Mouse (Mus musculus): Measurements from ENCODE around the gene Tigit. TPM values are rescaled to one million over a fixed set of nuclear protein-coding genes. Genes with fewer than 3 reads are reported as not detected.

Tigit gene
- total RNA-seq (2021): not detected

- no peak for DNase-seq (ENCODE audit: extremely low spot score in 1 of 2, low spot score in 2 of 2)
- intact Hi-C loops (cut with DNase I): no loop called here
These were observed at the start of gene Tigit for GRCm38 (mm10) chr16:43663978-43664579. Gene Tigit, minus strand, starts transcription at chr16:43664146.

- DNase-seq (ENCODE audit: extremely low spot score in 1 of 2, low spot score in 2 of 2): no peak
- intact Hi-C loops (cut with DNase I): no loop called here
These were observed 47.4 kb upstream of the Tigit start for GRCm38 (mm10) chr16:43711361-43711760.

GRCm38 (mm10) chr16:43710651-43711050, 46.7 kb upstream of the Tigit start:
- intact Hi-C loops (cut with DNase I): no loop called here
- DNase-seq (ENCODE audit: extremely low spot score in 1 of 2, low spot score in 2 of 2): no peak

- DNase-seq (ENCODE audit: extremely low spot score in 1 of 2, low spot score in 2 of 2): no peak
- intact Hi-C loops (cut with DNase I): no loop called here
These were observed 46.2 kb upstream of the Tigit start for GRCm38 (mm10) chr16:43710134-43710475.

GRCm38 (mm10) chr16:43709432-43710133, 45.6 kb upstream of the Tigit start:
- intact Hi-C loops (cut with DNase I): no loop called here
- no peak for DNase-seq (ENCODE audit: extremely low spot score in 1 of 2, low spot score in 2 of 2)

GRCm38 (mm10) chr16:43709062-43709413, 45.1 kb upstream of the Tigit start:
- intact Hi-C loops (cut with DNase I): no loop called here

GRCm38 (mm10) chr16:43708335-43709061, 44.6 kb upstream of the Tigit start:
- DNase-seq (ENCODE audit: extremely low spot score in 1 of 2, low spot score in 2 of 2): no peak
- intact Hi-C loops (cut with DNase I): no loop called here

More at GRCm38 (mm10) chr16:43709062-43709413, 45.1 kb upstream of the Tigit start:
- DNase-seq (ENCODE audit: extremely low spot score in 1 of 2, low spot score in 2 of 2): no peak

GRCm38 (mm10) chr16:43701765-43702504, 38.0 kb upstream of the Tigit start:
- intact Hi-C loops (cut with DNase I): no loop called here
- no peak for DNase-seq (ENCODE audit: extremely low spot score in 1 of 2, low spot score in 2 of 2)

GRCm38 (mm10) chr16:43700575-43700974, 36.6 kb upstream of the Tigit start:
- intact Hi-C loops (cut with DNase I): no loop called here
- DNase-seq (ENCODE audit: extremely low spot score in 1 of 2, low spot score in 2 of 2): no peak

GRCm38 (mm10) chr16:43698735-43699649, 35.0 kb upstream of the Tigit start:
- intact Hi-C loops (cut with DNase I): no loop called here
- DNase-seq (ENCODE audit: extremely low spot score in 1 of 2, low spot score in 2 of 2): no peak

GRCm38 (mm10) chr16:43697772-43698171, 33.8 kb upstream of the Tigit start:
- intact Hi-C loops (cut with DNase I): no loop called here
- DNase-seq (ENCODE audit: extremely low spot score in 1 of 2, low spot score in 2 of 2): no peak

- DNase-seq (ENCODE audit: extremely low spot score in 1 of 2, low spot score in 2 of 2): no peak
- intact Hi-C loops (cut with DNase I): no loop called here
These were observed 31.9 kb upstream of the Tigit start for GRCm38 (mm10) chr16:43695852-43696251.

GRCm38 (mm10) chr16:43694104-43694503, 30.2 kb upstream of the Tigit start:
- intact Hi-C loops (cut with DNase I): no loop called here
- no peak for DNase-seq (ENCODE audit: extremely low spot score in 1 of 2, low spot score in 2 of 2)

- DNase-seq (ENCODE audit: extremely low spot score in 1 of 2, low spot score in 2 of 2): no peak
- intact Hi-C loops (cut with DNase I): no loop called here
These were observed 28.7 kb upstream of the Tigit start for GRCm38 (mm10) chr16:43692611-43693010.

GRCm38 (mm10) chr16:43691741-43692140, 27.8 kb upstream of the Tigit start:
- intact Hi-C loops (cut with DNase I): no loop called here

GRCm38 (mm10) chr16:43690912-43691311, 27.0 kb upstream of the Tigit start:
- intact Hi-C loops (cut with DNase I): no loop called here
- DNase-seq (ENCODE audit: extremely low spot score in 1 of 2, low spot score in 2 of 2): no peak

More at GRCm38 (mm10) chr16:43691741-43692140, 27.8 kb upstream of the Tigit start:
- DNase-seq (ENCODE audit: extremely low spot score in 1 of 2, low spot score in 2 of 2): no peak

- intact Hi-C loops (cut with DNase I): no loop called here
- DNase-seq (ENCODE audit: extremely low spot score in 1 of 2, low spot score in 2 of 2): no peak
These were observed 26.3 kb upstream of the Tigit start for GRCm38 (mm10) chr16:43690211-43690690.

GRCm38 (mm10) chr16:43687968-43688367, 24.0 kb upstream of the Tigit start:
- DNase-seq (ENCODE audit: extremely low spot score in 1 of 2, low spot score in 2 of 2): no peak
- intact Hi-C loops (cut with DNase I): no loop called here

All from left cerebral cortex, postnatal 10 days (tissue).